13 mouse cellular contexts compared by ENCODE assay signal in the genomic region with DNA sequence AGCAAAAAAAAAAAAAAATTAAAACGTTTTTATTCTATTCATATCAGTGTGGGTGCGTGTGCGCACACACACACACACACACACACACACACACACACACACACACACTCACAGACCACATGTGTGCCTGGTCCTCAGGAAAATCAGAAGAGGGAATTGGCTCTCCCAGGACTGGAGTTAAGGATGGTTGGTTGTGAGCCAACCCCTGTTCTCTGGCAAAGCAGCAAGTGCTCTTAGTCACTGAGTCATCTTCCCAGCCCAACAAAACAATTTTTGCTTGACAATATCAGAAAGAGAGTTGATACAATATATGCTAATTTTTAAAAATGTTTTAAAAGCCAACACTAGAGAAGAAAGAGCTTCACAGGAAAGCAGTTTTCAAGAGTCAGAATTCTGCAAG. TPM values are rescaled to one million over a fixed set of nuclear protein-coding genes. Genes with fewer than 3 reads are reported as not detected.
DNase-seq lines count a peak whose midpoint lies in the region; TF ChIP-seq lines count a peak whose summit lies in the region.
"Had no signal": no experiment of that assay in that cellular context is flagged by ENCODE, and none has a peak within 500 bp of the region (broad histone marks: within the 10 kb centered on the region; RNA-seq: fewer than 3 reads in every experiment).

No protein-coding gene starts in this region.

- TF ChIP-seq POLR2A in brain, embryonic 14.5 days (IDR thresholded peaks at IDR 0.05; ENCODE audit: borderline replicate concordance, extremely low read depth, insufficient read depth, insufficient read length, poor library complexity, severe bottlenecking), result no peak

- DNase-seq in heart, postnatal 10 days, result peak; percentile 30 to 40
- no peak for DNase-seq in heart, adult 8-10 months (ENCODE audit: low spot score)
- peak; percentile 22 to 25 for DNase-seq in left cerebral cortex, adult 18-20 months (ENCODE audit: low spot score in 2 of 2)
- no peak for DNase-seq in left cerebral cortex, adult 11 months (ENCODE audit: low spot score)
- DNase-seq in brain, embryonic 14.5 days (ENCODE audit: low read depth), result peak; percentile 27
- DNase-seq in telencephalon, adult 2 months (ENCODE audit: low read depth, low spot score), result peak; percentile 63
- DNase-seq in lung, postnatal 25 days (ENCODE audit: low spot score), result no peak
- DNase-seq: adrenal gland, postnatal 25 days; cerebellum, adult 11 months; cerebellum, adult 9-11 months; kidney, adult 11 months had no signal

- TF ChIP-seq CTCF in brain, embryonic 14.5 days (IDR thresholded peaks at IDR 0.05; ENCODE audit: borderline replicate concordance, extremely low read depth, insufficient read depth, insufficient read length), result no peak

- intact Hi-C loops in heart, postnatal 10 days (cut with DNase I), result no loop called here

RNA-seq across cellular contexts. Expression of gene Mfsd2a, which starts 23.5 kb away (rescaled TPM):
- 1 to 10 TPM in 1 of 2 experiments, under 1 TPM in 1; 0.12 to 2.3 TPM for total RNA-seq in heart, postnatal 10 days (2021)
- not detected for total RNA-seq in heart, adult 8-10 months (2022)
- 10 to 100 TPM; 19.2 to 21.4 TPM for total RNA-seq in left cerebral cortex, adult 18-20 months (2021)
- polyA plus RNA-seq in brain, embryonic 14.5 days (2012; rRNA removed), result 44.7 and 51.8 TPM in 2 replicates
- total RNA-seq: adrenal gland, postnatal 25 days; heart, postnatal 25 days had no signal
- polyA plus RNA-seq: macrophage had no signal

RNA-seq across cellular contexts. Expression of gene Cap1, which starts 51.6 kb away (rescaled TPM):
- 10 to 100 TPM; 84.6 to 89.1 TPM for total RNA-seq in heart, postnatal 10 days (2021)
- total RNA-seq in heart, adult 8-10 months (2022), result 10 to 100 TPM; 38.4 to 47.9 (median 42.1) TPM
- total RNA-seq in left cerebral cortex, adult 18-20 months (2021), result 100 to 1,000 TPM; 273 to 281 TPM
- polyA plus RNA-seq in brain, embryonic 14.5 days (2012; rRNA removed), result 62.8 and 106 TPM in 2 replicates

RNA-seq across cellular contexts. Expression of gene Mycl, which starts 58.0 kb away (rescaled TPM):
- total RNA-seq in heart, postnatal 10 days (2021), result under 1 TPM; 0.22 to 0.84 TPM
- under 1 TPM in 2 of 4 experiments, not detected in 2; 0.14 to 0.25 TPM for total RNA-seq in heart, adult 8-10 months (2022)
- 1 to 10 TPM; 7.3 to 9.9 TPM for total RNA-seq in left cerebral cortex, adult 18-20 months (2021)
- 85.4 and 95.3 TPM in 2 replicates for polyA plus RNA-seq in brain, embryonic 14.5 days (2012; rRNA removed)

Comparison
In these comparisons a context has a peak if more than half of its experiments do, and no peak if none do; other contexts are left out.
1. DNase-seq: peak in heart, postnatal 10 days (2 of 2), left cerebral cortex, adult 18-20 months (2 of 2), brain, embryonic 14.5 days (single experiment) and telencephalon, adult 2 months (single experiment); none in heart, adult 8-10 months (single experiment), left cerebral cortex, adult 11 months (single experiment) and lung, postnatal 25 days (single experiment).
2. RNA of gene Mfsd2a, which starts 23.5 kb away (total RNA-seq): 19.2 to 21.4 TPM in left cerebral cortex, adult 18-20 months; 0.12 to 2.3 TPM in heart, postnatal 10 days and not detected in heart, adult 8-10 months; every median in the first group is over 4 times any median in the second.
3. RNA of gene Mycl, which starts 58.0 kb away (total RNA-seq): 7.3 to 9.9 TPM in left cerebral cortex, adult 18-20 months; 0.22 to 0.84 TPM in heart, postnatal 10 days and 0.14 to 0.25 TPM in heart, adult 8-10 months; every median in the first group is over 4 times any median in the second.